Mouse (Mus musculus) erythroblast, embryonic 14.5 days (primary cell): ENCODE data around the gene Map4k4.

Source experiments
- GATA1 ChIP-seq: IDR thresholded peaks from 2 replicates; pipeline ENCODE4 v1.6.1; 2012; ENCODE audit warnings: low read length, inconsistent platforms, mixed read lengths
- TAL1 ChIP-seq: IDR thresholded peaks from 3 replicates; pipeline ENCODE4 v1.6.1; 2012; ENCODE audit warnings: low read length, inconsistent platforms, mixed read lengths

DNA sequence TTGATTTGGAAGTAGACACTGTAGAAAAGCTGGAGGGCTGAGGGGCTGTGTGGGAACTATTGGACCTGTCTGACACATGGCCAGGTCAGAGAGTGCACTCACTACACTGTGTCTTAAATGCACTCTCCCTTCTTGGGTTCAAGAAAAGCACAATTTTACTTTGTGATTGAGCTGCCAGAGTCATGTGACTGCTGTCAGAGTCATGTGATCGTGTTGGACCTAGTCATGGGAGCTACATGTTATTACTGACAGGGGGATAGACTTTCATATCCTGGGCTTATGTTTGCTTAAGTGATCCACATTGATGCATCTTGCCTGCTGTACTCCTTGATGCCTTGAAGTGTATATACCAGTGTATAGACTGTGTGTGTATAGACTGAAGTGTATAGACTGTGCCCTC is 59.9 kb downstream of the Map4k4 start:
- TF ChIP-seq TAL1: no peak
- TF ChIP-seq GATA1: no peak
